Mouse (Mus musculus): ENCODE measurements around the gene Sec1.

- TF ChIP-seq MYOD1 (IDR thresholded peaks at IDR 0.05; ENCODE audit: control insufficient read depth, insufficient read length, low read depth) = no peak
- TF ChIP-seq CTCF (IDR thresholded peaks at IDR 0.05; ENCODE audit: control insufficient read depth, insufficient read depth, insufficient read length) = no peak
- no peak for TF ChIP-seq MAX (IDR thresholded peaks at IDR 0.05)
- no peak for TF ChIP-seq USF1 (IDR thresholded peaks at IDR 0.05; ENCODE audit: low read depth)
- no peak for TF ChIP-seq CEBPB (IDR thresholded peaks at IDR 0.05; ENCODE audit: low read depth)
- no peak for TF ChIP-seq MYOG (IDR thresholded peaks at IDR 0.05; ENCODE audit: control insufficient read depth, extremely low read depth, insufficient read length)
- TF ChIP-seq FOSL1 (IDR thresholded peaks at IDR 0.05; ENCODE audit: insufficient read depth, low read length, poor library complexity, severe bottlenecking) = no peak
These were observed 1.8 kb downstream of the Sec1 start for GRCm38 (mm10) chr7:45692364-45692763.

All from C2C12 (cell line).